Mouse (Mus musculus): ENCODE data around the gene Hipk1. TPM values are rescaled to one million over a fixed set of nuclear protein-coding genes. Genes with fewer than 3 reads are reported as not detected.

Hipk1 gene
- polyA plus RNA-seq, 1 experiment from 2014 or later: 12.7 TPM

- no peaks in the 10 kb centered on the region for H3K36me3 ChIP-seq (ENCODE audit: control insufficient read depth, insufficient read depth)
- H3K27me3 ChIP-seq (replicated peaks; ENCODE audit: control insufficient read depth, insufficient read depth, low read length): no peaks in the 10 kb centered on the region
- no peaks in the 10 kb centered on the region; the same call in 1 of the 2 replicates for H3K9me3 ChIP-seq (ENCODE audit: control insufficient read depth, low read length)
- peak overlapping the region; percentile 66 for H3K27ac ChIP-seq (ENCODE audit: low read length)
- H3K4me3 ChIP-seq (replicated peaks; ENCODE audit: low read length): peak overlapping the region; percentile 17
- peaks cover 54% of the 10 kb centered on the region for H3K4me1 ChIP-seq (replicated peaks; ENCODE audit: control insufficient read depth, insufficient read depth, low read length)
- peak; percentile 82 for ATAC-seq
- peak overlapping the region; percentile 52 for H3K4me2 ChIP-seq (ENCODE audit: low read length)
- 1% methylated on average over 19 of the region's 19 CpGs for WGBS
- peak overlapping the region; percentile 53 for H3K9ac ChIP-seq (replicated peaks; ENCODE audit: low read depth, low read length)
Observed at GRCm38 (mm10) chr3:103733799-103734695, 57.3 kb downstream of the Hipk1 start.

- no peak overlapping the region for H3K4me2 ChIP-seq (ENCODE audit: low read length)
- H3K36me3 ChIP-seq (ENCODE audit: control insufficient read depth, insufficient read depth): no peaks in the 10 kb centered on the region
- no peaks in the 10 kb centered on the region for H3K27me3 ChIP-seq (replicated peaks; ENCODE audit: control insufficient read depth, insufficient read depth, low read length)
- no peak overlapping the region for H3K4me3 ChIP-seq (replicated peaks; ENCODE audit: low read length)
- no peak for ATAC-seq
- no peaks in the 10 kb centered on the region; the same call in 1 of the 2 replicates for H3K9me3 ChIP-seq (ENCODE audit: control insufficient read depth, low read length)
- H3K27ac ChIP-seq (ENCODE audit: low read length): peak overlapping the region; percentile 58; the same call in 1 of the 2 replicates
- no peak overlapping the region for H3K9ac ChIP-seq (replicated peaks; ENCODE audit: low read depth, low read length)
- WGBS: 12% methylated on average over 2 of the region's 2 CpGs
- peaks cover 51% of the 10 kb centered on the region for H3K4me1 ChIP-seq (replicated peaks; ENCODE audit: control insufficient read depth, insufficient read depth, low read length)
Observed at GRCm38 (mm10) chr3:103733176-103733575, 58.2 kb downstream of the Hipk1 start.

GRCm38 (mm10) chr3:103732116-103732515 lies 59.2 kb downstream of the Hipk1 start:
- H3K9me3 ChIP-seq (ENCODE audit: control insufficient read depth, low read length): no peaks in the 10 kb centered on the region; the same call in 1 of the 2 replicates
- H3K27ac ChIP-seq (ENCODE audit: low read length): no peak overlapping the region
- ATAC-seq: no peak
- peaks cover 41% of the 10 kb centered on the region for H3K4me1 ChIP-seq (replicated peaks; ENCODE audit: control insufficient read depth, insufficient read depth, low read length)
- H3K27me3 ChIP-seq (replicated peaks; ENCODE audit: control insufficient read depth, insufficient read depth, low read length): no peaks in the 10 kb centered on the region
- H3K4me2 ChIP-seq (ENCODE audit: low read length): no peak overlapping the region
- H3K9ac ChIP-seq (replicated peaks; ENCODE audit: low read depth, low read length): no peak overlapping the region
- H3K4me3 ChIP-seq (replicated peaks; ENCODE audit: low read length): no peak overlapping the region
- H3K36me3 ChIP-seq (ENCODE audit: control insufficient read depth, insufficient read depth): no peaks in the 10 kb centered on the region
- WGBS: 73% methylated on average over 3 of the region's 3 CpGs

- H3K36me3 ChIP-seq (ENCODE audit: control insufficient read depth, insufficient read depth): no peaks in the 10 kb centered on the region
- no peak overlapping the region for H3K9ac ChIP-seq (replicated peaks; ENCODE audit: low read depth, low read length)
- H3K4me2 ChIP-seq (ENCODE audit: low read length): no peak overlapping the region
- no peak overlapping the region for H3K4me3 ChIP-seq (replicated peaks; ENCODE audit: low read length)
- 94% methylated on average over 9 of the region's 9 CpGs for WGBS
- H3K4me1 ChIP-seq (replicated peaks; ENCODE audit: control insufficient read depth, insufficient read depth, low read length): peaks cover 22% of the 10 kb centered on the region
- H3K27me3 ChIP-seq (replicated peaks; ENCODE audit: control insufficient read depth, insufficient read depth, low read length): no peaks in the 10 kb centered on the region
- H3K9me3 ChIP-seq (ENCODE audit: control insufficient read depth, low read length): no peaks in the 10 kb centered on the region; the same call in 1 of the 2 replicates
- no peak for ATAC-seq
- H3K27ac ChIP-seq (ENCODE audit: low read length): no peak overlapping the region
Observed at GRCm38 (mm10) chr3:103729850-103730249, 61.5 kb downstream of the Hipk1 start.

GRCm38 (mm10) chr3:103727813-103728326 lies 63.5 kb downstream of the Hipk1 start:
- ATAC-seq: no peak
- 48% methylated on average over 2 of the region's 2 CpGs for WGBS
- Histone ChIP-seq H3K36me3 (ENCODE audit: control insufficient read depth, insufficient read depth) (no peaks in the 10 kb centered on the region), H3K9ac (replicated peaks; ENCODE audit: low read depth, low read length) (no peak overlapping the region), H3K4me2 (ENCODE audit: low read length) (no peak overlapping the region), H3K4me3 (replicated peaks; ENCODE audit: low read length) (no peak overlapping the region), H3K27ac (ENCODE audit: low read length) (no peak overlapping the region), H3K27me3 (replicated peaks; ENCODE audit: control insufficient read depth, insufficient read depth, low read length) (no peaks in the 10 kb centered on the region), H3K4me1 (replicated peaks; ENCODE audit: control insufficient read depth, insufficient read depth, low read length) (peaks cover 2% of the 10 kb centered on the region), H3K9me3 (ENCODE audit: control insufficient read depth, low read length) (no peaks in the 10 kb centered on the region; the same call in 1 of the 2 replicates)

GRCm38 (mm10) chr3:103726642-103727041 lies 64.7 kb downstream of the Hipk1 start:
- H3K4me3 ChIP-seq (replicated peaks; ENCODE audit: low read length): no peak overlapping the region
- no peak for ATAC-seq
- 43% methylated on average over 3 of the region's 3 CpGs for WGBS

GRCm38 (mm10) chr3:103724137-103724536 lies 67.2 kb downstream of the Hipk1 start:
- no peak overlapping the region for H3K27ac ChIP-seq (ENCODE audit: low read length)
- H3K27me3 ChIP-seq (replicated peaks; ENCODE audit: control insufficient read depth, insufficient read depth, low read length): no peaks in the 10 kb centered on the region
- H3K36me3 ChIP-seq (ENCODE audit: control insufficient read depth, insufficient read depth): no peaks in the 10 kb centered on the region
- 53% methylated on average over 3 of the region's 3 CpGs for WGBS
- no peak overlapping the region for H3K4me3 ChIP-seq (replicated peaks; ENCODE audit: low read length)
- H3K9me3 ChIP-seq (ENCODE audit: control insufficient read depth, low read length): no peaks in the 10 kb centered on the region
- H3K9ac ChIP-seq (replicated peaks; ENCODE audit: low read depth, low read length): no peak overlapping the region
- no peak for ATAC-seq
- H3K4me1 ChIP-seq (replicated peaks; ENCODE audit: control insufficient read depth, insufficient read depth, low read length): no peaks in the 10 kb centered on the region; the same call in 1 of the 2 replicates
- no peak overlapping the region for H3K4me2 ChIP-seq (ENCODE audit: low read length)

More at GRCm38 (mm10) chr3:103726642-103727041, 64.7 kb downstream of the Hipk1 start:
- no peak overlapping the region for H3K4me2 ChIP-seq (ENCODE audit: low read length)
- H3K4me1 ChIP-seq (replicated peaks; ENCODE audit: control insufficient read depth, insufficient read depth, low read length): no peaks in the 10 kb centered on the region; the same call in 1 of the 2 replicates
- no peaks in the 10 kb centered on the region for H3K27me3 ChIP-seq (replicated peaks; ENCODE audit: control insufficient read depth, insufficient read depth, low read length)
- H3K9me3 ChIP-seq (ENCODE audit: control insufficient read depth, low read length): no peaks in the 10 kb centered on the region
- H3K9ac ChIP-seq (replicated peaks; ENCODE audit: low read depth, low read length): no peak overlapping the region
- no peak overlapping the region for H3K27ac ChIP-seq (ENCODE audit: low read length)
- no peaks in the 10 kb centered on the region for H3K36me3 ChIP-seq (ENCODE audit: control insufficient read depth, insufficient read depth)

GRCm38 (mm10) chr3:103718728-103719127 lies 72.6 kb downstream of the Hipk1 start:
- H3K27me3 ChIP-seq (replicated peaks; ENCODE audit: control insufficient read depth, insufficient read depth, low read length): no peaks in the 10 kb centered on the region
- no peak overlapping the region for H3K9ac ChIP-seq (replicated peaks; ENCODE audit: low read depth, low read length)
- no peaks in the 10 kb centered on the region for H3K9me3 ChIP-seq (ENCODE audit: control insufficient read depth, low read length)
- no peak for ATAC-seq
- no peak overlapping the region for H3K4me3 ChIP-seq (replicated peaks; ENCODE audit: low read length)
- H3K27ac ChIP-seq (ENCODE audit: low read length): no peak overlapping the region
- WGBS: 87% methylated on average over 4 of the region's 4 CpGs
- peaks cover 13% of the 10 kb centered on the region for H3K4me1 ChIP-seq (replicated peaks; ENCODE audit: control insufficient read depth, insufficient read depth, low read length)
- H3K4me2 ChIP-seq (ENCODE audit: low read length): no peak overlapping the region
- H3K36me3 ChIP-seq (ENCODE audit: control insufficient read depth, insufficient read depth): no peaks in the 10 kb centered on the region
